Mouse (Mus musculus) forebrain, embryonic 10.5 days (tissue): ENCODE measurements around the gene Gga3. TPM values are rescaled to one million over a fixed set of nuclear protein-coding genes. Genes with fewer than 3 reads are reported as not detected.

Experiments
- DNase-seq: peaks from one replicate; pipeline ENCODE4 v3.0.0-alpha.2; 2017; ENCODE audit warnings: low spot score; ENCODE audit errors: extremely low spot score
- H3K27ac ChIP-seq: fragments of 300-500 bp; sonication (generic); 2 replicates; pipeline ENCODE4 v1.5.1; 2016; ENCODE audit warnings: mild to moderate bottlenecking
- H3K27me3 ChIP-seq: fragments of 300-500 bp; sonication (generic); 2 replicates; pipeline ENCODE4 v1.6.1; 2016; ENCODE audit warnings: mild to moderate bottlenecking; ENCODE audit not compliant: poor library complexity, severe bottlenecking
- H3K36me3 ChIP-seq: fragments of 300-500 bp; sonication (generic); replicated peaks from 2 replicates; pipeline ENCODE4 v1.6.1; 2016; ENCODE audit warnings: mild to moderate bottlenecking, moderate library complexity
- H3K4me1 ChIP-seq: fragments of 300-500 bp; sonication (generic); 2 replicates; pipeline ENCODE4 v1.6.1; 2016
- H3K4me3 ChIP-seq: fragments of 300-500 bp; sonication (generic); 2 replicates; pipeline ENCODE4 v1.5.1; 2016; ENCODE audit warnings: mild to moderate bottlenecking, moderate library complexity
- H3K9me3 ChIP-seq: fragments of 300-500 bp; sonication (generic); 2 replicates; pipeline ENCODE4 v1.6.1; 2016; ENCODE audit warnings: mild to moderate bottlenecking, moderate library complexity
- WGBS: fragments of 180-500 bp; shearing (Covaris S2); methylation state at CpG from one replicate; pipeline ENCODE4 v1.1.7; 2016; 5-methylcytosine and 5-hydroxymethylcytosine counted together
- polyA plus RNA-seq: library from polyadenylated mRNA; unstranded; fragments of >200 nt; fragmentation: Nextera tagmentation; extraction: Ambion mirVana; gene quantifications from 2 replicates; pipeline ENCODE4 v1.2.1, GENCODE M21; 2016

Gga3 gene
- polyA plus RNA-seq, 1 experiment from 2014 or later: 29.6 TPM

DNA sequence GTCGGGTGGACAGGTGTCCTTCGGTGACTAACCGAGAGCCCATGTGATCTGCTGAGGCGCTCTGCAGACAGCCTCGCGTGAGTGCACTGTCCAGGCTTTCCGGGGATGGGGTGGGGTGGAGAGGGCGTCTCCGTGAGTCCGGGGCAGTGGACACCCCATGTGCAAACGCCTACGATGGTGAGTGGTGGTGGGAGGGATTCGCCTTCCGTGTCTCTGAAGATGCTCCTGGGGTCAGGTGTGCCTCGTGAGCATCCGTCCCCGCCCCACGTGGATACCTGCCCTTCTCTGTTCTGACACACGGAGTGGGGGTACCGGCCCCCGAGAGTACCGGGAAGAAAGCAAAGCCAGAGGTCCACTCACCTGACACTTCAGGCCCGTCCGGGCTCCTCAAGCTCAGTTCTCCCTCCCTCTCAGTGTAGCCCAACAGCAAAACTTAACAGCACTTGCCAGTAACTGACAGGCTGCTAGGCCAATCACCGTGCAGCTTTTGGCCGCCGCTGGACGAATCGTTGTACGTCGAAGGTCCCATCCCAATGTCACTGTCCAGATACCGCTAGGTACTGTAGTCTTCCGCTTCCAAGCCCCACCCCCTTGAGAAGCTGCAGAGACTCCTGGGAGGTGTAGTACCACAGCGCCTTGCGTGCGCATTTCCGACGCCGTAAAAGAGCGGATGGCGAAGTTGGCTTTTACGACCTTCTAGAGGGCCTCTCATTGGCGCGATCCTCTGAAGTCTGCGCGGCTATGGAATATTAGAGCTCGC is 24.0 kb upstream of the Gga3 start, which contains the start of gene Slc25a19:
TSS of gene Slc25a19 (minus strand) at position 591 of the 760 bp plus-strand sequence.
- Histone ChIP-seq H3K4me1 (peaks cover 22% of the 10 kb centered on the region), H3K4me3 (peak within 1 kb of the TSS; percentile 83), H3K36me3 (peaks cover 9% of the 10 kb centered on the region), H3K27ac (peak within 1 kb of the TSS; percentile 84), H3K9me3 (no peaks in the 10 kb centered on the region), H3K27me3 (no peaks in the 10 kb centered on the region)
- peak; percentile 98 for DNase-seq
- under 1% methylated on average over 47 of the region's 47 CpGs for WGBS

DNA sequence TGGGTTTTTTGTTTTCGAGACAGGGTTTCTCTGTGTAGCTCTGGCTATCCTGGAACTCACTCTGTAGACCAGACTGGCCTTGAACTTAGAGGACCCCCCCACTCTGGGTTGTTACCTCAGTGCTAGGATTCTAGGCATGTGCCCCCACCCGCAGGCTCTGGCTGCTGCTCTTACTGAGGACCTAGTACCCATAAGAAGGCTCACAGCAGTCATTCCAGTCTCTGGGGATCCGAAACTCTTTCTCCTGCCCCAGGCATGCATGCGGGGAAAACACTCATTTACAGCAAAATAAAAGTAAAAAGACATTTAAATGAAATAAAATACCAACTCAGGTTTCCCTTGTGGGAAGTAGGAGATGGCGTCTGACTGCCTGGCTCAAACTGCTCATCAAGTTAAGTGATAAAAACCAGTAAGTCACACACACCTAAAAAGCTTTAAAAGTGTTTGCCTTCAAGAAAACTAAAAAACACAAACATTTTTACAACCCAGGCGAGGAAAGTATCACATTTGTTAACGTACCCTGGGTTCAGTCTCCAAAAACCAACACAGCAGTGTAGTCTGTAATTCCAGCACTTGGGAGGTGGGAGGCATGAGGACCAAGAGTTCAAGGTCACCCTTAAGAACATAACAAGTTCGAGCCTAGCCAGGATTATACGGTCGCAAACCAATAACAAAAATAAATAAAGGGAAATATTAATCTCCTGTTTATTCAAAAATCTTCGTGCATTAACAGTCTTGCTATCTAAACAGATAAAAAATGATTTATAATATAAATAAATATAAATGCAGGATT is 23.2 kb upstream of the Gga3 start:
- H3K27me3 ChIP-seq: no peaks in the 10 kb centered on the region
- peaks cover 22% of the 10 kb centered on the region for H3K4me1 ChIP-seq
- peak overlapping the region; percentile 83 for H3K4me3 ChIP-seq
- peaks cover 18% of the 10 kb centered on the region for H3K36me3 ChIP-seq
- no peak for DNase-seq
- peak overlapping the region; percentile 84 for H3K27ac ChIP-seq
- no peaks in the 10 kb centered on the region for H3K9me3 ChIP-seq
- 61% methylated on average over 11 of the region's 11 CpGs for WGBS

DNA sequence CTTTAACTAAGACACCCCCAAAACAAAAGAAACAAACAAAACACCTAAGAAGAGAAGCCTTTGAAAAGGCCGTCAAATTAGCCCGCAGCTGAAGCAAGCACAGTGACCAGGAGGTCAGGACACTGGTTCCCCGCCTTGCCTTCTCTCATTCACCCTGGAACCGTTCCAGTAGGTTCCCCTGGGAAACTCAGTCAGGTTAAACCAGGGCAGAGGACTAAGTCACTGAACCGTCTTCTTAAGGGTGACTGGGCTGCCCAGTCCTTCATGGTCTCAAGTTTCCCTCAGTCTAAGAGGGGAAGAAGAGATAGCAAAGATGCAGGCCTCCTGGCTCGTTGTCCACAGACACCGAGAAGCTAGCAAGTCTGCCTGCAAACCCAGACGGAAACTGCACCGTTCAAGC is 22.0 kb upstream of the Gga3 start:
- H3K27ac ChIP-seq: no peak overlapping the region
- peak overlapping the region; percentile 2; the same call in 1 of the 2 replicates for H3K4me3 ChIP-seq
- H3K27me3 ChIP-seq: no peaks in the 10 kb centered on the region
- no peaks in the 10 kb centered on the region for H3K9me3 ChIP-seq
- whole genome bisulfite sequencing: 87% methylated on average over 9 of the region's 9 CpGs
- DNase-seq: no peak
- H3K36me3 ChIP-seq: peaks cover 29% of the 10 kb centered on the region
- peaks cover 17% of the 10 kb centered on the region for H3K4me1 ChIP-seq

DNA sequence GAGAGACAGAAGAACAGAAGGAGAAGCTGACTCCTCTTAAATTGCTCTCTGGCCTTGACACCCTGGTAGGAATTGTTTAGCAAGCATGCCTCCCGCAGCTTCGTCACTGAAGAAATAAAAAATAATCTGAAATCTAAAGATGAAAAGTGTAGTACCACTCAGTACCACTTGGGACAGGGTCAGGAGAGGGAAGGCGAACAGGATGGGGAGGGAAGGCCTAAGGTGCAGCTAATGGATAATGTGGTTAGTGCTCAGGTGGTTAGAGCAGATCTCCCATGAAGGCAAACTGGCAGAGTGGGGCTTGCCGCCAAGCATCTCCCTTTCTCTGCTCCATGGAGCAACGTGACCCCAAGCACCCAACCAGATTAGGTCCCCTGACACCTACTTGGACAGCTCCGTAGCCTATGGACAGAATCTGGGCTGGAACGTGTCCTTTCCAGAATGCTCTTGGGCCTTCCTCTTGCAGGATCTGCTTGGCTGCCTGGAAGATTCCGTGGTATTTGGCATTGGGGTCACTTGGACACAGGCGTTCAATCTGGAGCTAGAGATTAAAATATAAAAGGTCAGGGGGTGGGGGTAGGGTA is 19.7 kb upstream of the Gga3 start:
- peaks cover 50% of the 10 kb centered on the region for H3K36me3 ChIP-seq
- no peaks in the 10 kb centered on the region for H3K27me3 ChIP-seq
- H3K4me1 ChIP-seq: peaks cover 14% of the 10 kb centered on the region
- H3K27ac ChIP-seq: no peak overlapping the region
- DNase-seq: no peak
- no peaks in the 10 kb centered on the region for H3K9me3 ChIP-seq
- no peak overlapping the region for H3K4me3 ChIP-seq
- 80% methylated on average over 9 of the region's 9 CpGs for WGBS

DNA sequence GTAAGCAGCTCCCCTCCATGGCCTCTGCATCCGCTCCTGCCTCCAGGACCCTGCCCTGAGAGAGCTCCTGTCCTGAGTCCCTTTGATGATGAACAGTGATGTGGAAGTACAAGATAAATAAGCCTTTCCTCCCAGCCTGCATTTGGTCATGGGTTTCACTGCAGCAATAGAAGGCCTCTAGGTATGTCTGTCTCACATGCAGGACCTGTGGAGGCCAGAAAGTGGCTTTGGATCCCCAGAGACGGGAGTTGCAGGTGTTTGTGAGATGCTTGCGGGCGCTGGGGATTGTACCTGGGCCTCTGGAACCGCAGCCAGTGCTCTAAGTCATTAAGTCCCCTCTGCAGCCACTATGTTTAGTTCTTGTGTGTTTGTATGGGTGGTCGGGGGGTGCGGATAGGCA is 16.1 kb upstream of the Gga3 start:
- Histone ChIP-seq H3K27ac (no peak overlapping the region), H3K4me3 (no peak overlapping the region), H3K36me3 (peaks cover 77% of the 10 kb centered on the region), H3K4me1 (no peaks in the 10 kb centered on the region), H3K9me3 (no peaks in the 10 kb centered on the region), H3K27me3 (no peaks in the 10 kb centered on the region)
- 96% methylated on average over 7 of the region's 7 CpGs for WGBS
- no peak for DNase-seq

DNA sequence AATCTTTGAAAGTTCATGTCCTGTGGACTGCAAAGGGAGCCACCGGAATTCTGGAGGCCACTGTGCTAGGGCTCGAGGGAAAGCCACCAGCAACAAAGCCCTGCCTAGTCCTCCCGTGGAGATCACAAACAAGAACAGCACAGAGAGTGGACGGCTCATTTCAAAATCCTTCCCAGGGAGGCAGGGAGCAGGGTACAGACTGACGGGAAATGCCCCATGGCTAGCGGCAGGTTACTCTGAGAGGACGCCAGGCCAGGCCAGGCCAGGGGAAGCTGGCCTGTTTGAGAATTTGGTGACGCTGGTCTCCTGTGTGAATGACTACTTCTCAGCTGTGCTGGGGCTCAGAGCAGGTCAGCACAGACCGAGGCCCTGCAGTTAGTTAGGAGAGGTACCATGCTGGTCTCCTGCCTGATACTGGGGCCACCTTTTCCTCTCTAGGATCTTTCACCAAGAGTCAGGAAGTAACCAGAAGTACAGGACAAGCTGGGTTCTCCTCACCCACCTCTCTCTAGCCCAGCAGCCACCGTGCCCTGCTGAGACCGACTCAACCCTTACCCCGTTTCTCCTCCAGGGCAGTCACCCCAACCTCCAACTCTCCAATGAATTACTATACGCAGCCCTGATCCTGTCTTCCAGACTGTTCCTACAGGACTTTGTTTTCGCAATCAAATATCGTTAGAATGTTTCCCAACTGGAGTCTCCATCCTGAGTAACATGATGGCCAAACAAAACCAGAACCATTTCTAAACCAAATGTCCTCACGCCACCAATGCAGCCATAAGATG is 15.1 kb upstream of the Gga3 start:
- no peak for DNase-seq
- Histone ChIP-seq H3K27ac (no peak overlapping the region), H3K4me3 (no peak overlapping the region), H3K27me3 (no peaks in the 10 kb centered on the region), H3K36me3 (peaks cover 84% of the 10 kb centered on the region), H3K9me3 (no peaks in the 10 kb centered on the region), H3K4me1 (peaks cover 4% of the 10 kb centered on the region; the same call in 1 of the 2 replicates)
- WGBS: 91% methylated on average over 16 of the region's 16 CpGs

DNA sequence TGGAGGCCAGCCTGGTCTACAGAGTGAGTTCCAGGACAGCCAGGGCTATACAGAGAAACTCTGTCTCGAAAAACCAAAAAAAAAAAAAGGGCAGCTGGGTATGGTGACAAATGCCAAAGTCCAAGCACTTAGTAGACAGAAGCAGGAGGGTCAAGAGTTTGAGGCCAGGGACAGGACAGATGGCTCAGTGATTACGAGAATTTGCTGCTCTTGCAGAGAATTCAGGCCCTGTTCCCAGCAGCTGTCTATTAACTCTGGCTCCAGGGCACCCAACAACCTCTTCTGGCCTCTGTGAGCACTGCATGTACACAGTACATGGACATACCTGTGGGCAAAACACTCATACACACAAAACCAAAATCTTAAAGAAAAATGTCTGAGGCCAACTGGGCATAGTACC is 14.2 kb upstream of the Gga3 start:
- Histone ChIP-seq H3K4me1 (peaks cover 13% of the 10 kb centered on the region), H3K36me3 (peaks cover 76% of the 10 kb centered on the region), H3K9me3 (no peaks in the 10 kb centered on the region), H3K27me3 (no peaks in the 10 kb centered on the region), H3K4me3 (no peak overlapping the region), H3K27ac (no peak overlapping the region)
- WGBS: 77% methylated on average over 2 of the region's 2 CpGs
- no peak for DNase-seq

DNA sequence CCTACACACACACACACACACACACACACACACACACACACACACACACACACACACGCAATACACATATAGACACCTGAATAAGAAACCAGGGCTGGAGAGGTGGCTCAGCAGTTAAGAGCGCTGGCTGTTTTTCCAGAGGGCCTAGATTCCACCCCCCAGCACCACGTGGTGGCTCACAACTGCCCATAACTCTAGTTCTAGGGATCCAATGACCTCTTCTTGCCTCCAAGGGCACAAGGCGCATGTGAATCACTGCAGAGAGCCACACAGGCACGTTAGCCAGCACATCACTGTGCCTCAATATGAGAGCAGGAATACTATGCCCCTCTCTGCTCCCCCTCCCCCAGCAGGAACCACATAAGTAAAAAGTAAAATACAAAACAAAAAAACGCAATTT is 13.0 kb upstream of the Gga3 start:
- Histone ChIP-seq H3K27me3 (no peaks in the 10 kb centered on the region), H3K27ac (no peak overlapping the region), H3K4me3 (no peak overlapping the region), H3K9me3 (no peaks in the 10 kb centered on the region), H3K36me3 (peaks cover 65% of the 10 kb centered on the region), H3K4me1 (peaks cover 21% of the 10 kb centered on the region)
- 86% methylated on average over 6 of the region's 6 CpGs for WGBS
- no peak for DNase-seq

DNA sequence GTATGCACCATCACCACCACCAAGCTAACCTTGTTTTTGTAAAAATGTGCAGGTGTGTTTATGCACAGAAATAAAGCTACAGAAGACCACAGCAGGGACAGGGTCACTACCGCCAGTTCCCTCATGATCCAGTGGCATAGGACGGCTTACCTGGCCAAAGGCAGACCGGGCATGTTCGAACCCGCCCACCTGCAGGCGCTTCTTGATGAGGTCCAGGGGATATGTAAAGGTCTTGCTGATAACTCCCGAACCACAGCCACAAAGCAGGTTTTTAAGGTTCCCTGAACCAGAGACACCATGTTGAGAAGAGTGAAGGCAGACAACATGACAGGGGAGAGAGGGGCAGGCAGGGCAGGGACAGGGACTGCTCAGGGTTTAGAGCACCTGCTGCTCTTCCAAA is 12.5 kb upstream of the Gga3 start:
- Histone ChIP-seq H3K36me3 (peaks cover 59% of the 10 kb centered on the region), H3K27me3 (peaks cover 3% of the 10 kb centered on the region), H3K4me1 (peaks cover 26% of the 10 kb centered on the region), H3K9me3 (no peaks in the 10 kb centered on the region), H3K27ac (no peak overlapping the region), H3K4me3 (no peak overlapping the region)
- 94% methylated on average over 7 of the region's 7 CpGs for WGBS
- DNase-seq: no peak

DNA sequence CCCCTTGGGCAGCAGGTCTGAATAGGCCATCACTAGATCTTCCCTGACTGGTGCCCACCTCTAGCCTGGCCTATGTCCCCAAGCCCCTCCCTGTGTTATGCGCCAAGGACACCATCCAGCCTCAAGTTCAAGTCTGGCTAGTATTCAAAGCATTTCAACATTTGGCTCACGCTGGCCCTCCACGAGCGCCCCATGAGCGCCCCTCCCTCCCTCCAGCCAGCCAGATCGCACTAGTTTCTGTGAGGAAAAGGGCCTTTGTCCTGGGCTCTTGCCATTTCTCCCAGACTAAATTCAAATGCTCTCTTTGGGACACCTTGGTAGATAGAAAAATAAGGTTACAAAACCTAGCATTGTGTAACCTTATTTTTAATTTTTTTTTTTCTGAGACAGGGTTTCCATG is 12.0 kb upstream of the Gga3 start:
- Histone ChIP-seq H3K36me3 (peaks cover 54% of the 10 kb centered on the region), H3K27me3 (peaks cover 6% of the 10 kb centered on the region), H3K27ac (no peak overlapping the region), H3K9me3 (no peaks in the 10 kb centered on the region), H3K4me1 (peaks cover 29% of the 10 kb centered on the region), H3K4me3 (no peak overlapping the region)
- DNase-seq: no peak
- 88% methylated on average over 6 of the region's 6 CpGs for WGBS

DNA sequence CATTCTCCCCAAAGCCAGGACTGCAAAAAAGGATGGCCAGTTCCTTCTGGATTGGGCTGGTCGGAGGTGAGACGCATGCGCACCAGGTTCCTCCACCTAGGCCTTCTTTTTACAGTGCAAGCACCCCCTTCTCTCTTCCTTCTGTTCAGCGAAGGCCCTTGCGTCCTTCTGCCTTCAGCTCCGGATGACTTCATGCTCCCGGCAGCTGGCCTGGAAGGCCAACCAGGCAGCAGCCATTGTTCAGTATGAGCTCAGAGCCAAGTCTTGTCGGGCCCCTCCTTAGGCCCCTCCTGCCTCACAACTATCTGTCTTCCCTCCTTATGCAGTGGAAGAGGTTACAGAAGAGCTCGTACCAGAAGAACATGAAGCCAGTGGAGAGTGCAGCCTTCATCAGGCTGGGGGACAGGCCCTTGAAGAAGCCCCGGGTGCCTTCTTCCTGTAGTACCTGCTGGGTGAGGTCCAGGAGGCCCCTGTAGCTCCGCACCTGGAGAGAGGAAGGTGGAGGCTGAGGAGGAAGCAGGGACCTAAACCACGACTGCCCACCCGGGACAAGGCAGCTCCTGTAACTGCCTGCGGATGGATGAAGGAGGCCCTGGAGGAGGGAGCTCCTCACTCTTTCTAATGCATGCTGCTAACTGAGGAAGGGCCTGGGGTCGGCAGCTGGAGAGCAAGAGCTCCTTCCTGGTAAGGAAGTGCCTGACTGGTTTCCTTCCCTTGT is 11.4 kb upstream of the Gga3 start:
- Histone ChIP-seq H3K27me3 (peaks cover 6% of the 10 kb centered on the region), H3K4me3 (no peak overlapping the region), H3K9me3 (no peaks in the 10 kb centered on the region), H3K4me1 (peaks cover 29% of the 10 kb centered on the region), H3K36me3 (peaks cover 49% of the 10 kb centered on the region), H3K27ac (peak overlapping the region; percentile 35; the same call in 1 of the 2 replicates)
- DNase-seq: no peak
- WGBS: 85% methylated on average over 15 of the region's 15 CpGs
